Mouse (Mus musculus): ENCODE measurements around the gene Wnt7a.

Wnt7a gene

DNA sequence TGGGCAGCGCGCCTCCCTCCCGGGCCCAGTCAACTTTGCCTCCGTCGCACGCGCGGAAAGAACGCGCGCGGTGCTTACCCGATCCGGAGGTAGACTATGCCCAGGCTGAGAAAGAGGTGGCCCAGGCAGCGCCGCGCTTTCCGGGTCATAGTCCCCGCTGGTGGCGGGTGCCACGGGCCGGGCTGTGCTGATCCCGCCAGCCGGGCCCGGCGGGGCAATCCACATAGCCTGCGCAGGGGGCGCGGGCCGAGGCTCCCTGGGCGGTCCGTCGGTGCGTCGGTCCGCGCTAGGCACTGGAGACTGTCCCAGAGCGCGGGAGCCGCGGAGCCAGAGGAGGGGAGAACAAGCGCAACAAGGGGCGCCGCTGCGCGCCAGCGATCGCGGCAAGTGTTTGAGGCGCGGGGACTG is at the start of gene Wnt7a:
Gene Wnt7a, minus strand, starts transcription at position 403 of the 408 bp plus-strand sequence.
- peak; percentile 50 for DNase-seq (ENCODE audit: low read depth, low spot score)

DNA sequence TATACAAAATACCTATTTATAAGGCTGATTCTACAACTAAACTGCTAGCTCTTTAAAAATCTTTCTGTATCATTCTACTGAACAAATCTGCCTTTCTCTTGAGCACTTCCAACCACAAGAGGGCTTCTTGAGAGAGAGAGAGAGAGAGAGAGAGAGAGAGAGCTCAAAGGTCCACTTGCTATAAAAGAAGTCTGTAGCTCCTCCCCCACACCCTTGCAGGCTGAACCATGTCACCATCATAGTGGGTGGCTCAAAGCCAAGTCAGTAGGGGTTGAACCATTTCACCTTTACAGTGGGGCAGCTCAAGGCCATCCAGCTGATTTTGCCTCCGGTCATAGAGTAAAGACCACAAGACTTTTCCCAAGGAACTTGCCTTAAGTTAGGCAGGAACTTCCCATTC is 48.3 kb upstream of the Wnt7a start:
- DNase-seq (ENCODE audit: low read depth, low spot score), result peak; percentile 54

DNA sequence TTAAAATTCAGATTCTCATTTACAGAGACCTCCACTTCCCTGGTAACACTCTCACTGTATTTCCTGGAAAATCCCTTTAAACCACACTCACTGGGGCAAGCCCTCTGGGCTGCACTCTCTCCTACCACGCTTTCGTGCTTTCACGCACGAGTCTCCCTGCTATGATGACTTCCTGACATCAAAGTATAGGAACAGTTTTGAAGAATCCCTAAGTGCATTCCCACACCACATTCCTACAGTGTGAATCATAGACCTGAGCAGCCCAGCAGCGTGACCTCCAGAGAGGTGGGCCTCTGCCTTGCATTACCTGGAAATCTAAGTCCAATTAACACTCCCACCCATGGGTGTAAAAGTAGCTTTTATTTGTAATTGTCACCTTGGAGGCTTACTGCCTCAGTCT is 43.4 kb upstream of the Wnt7a start:
- DNase-seq (ENCODE audit: low read depth, low spot score), result peak; percentile 70

DNA sequence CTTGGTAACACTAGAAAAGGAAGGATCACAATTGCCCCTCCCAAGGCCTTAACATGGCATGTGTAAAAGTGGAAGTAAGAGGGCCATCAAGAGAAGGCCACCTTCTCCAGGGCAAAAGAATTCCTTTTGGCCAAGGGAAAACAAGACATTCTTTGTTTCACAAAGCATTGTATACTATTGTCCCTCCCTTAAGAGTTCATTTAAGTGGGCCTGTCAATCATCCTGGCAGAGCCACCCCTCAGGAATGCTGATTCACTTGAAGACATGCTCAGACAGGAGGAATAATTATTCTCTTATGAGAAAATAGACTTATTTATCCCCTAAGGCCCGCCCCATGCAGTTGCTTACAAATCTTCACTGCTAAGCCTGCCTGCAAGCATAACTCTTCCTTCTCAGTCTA is 40.9 kb upstream of the Wnt7a start:
- DNase-seq (ENCODE audit: low read depth, low spot score), result peak; percentile 70

DNA sequence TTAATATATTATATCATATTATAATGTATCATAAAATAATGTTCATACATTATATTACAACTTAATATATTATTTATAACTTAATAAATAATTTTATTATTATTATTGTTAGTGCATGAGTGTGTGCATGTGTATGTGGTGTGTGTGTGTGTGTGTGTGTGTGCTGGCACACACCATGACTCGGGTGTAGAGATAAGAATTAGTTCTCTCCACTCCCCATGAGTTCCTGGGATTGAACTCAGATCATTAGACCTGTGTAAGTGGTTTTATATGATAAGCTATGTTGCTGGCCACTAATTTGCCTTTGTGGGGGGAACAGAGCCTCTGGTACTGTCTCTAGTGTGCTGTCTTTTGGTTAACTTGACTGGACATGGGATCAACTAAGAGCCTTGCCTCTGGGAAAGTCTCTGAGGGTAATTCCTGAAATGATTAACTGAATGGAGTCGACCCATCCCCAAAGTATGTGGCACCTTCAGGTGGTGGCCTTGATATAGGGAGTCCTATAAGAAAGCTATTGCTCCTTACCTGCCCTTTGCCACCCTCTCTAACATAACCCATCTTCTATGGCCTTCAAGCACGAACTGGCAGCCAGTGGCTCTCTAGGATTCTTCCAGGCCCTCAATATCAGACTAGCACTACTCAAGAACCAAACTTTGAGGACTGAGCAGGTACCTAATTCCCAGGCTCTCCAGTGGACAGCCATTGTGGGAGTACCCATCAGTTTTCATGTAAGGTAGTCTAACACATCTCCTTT is 38.5 kb upstream of the Wnt7a start:
- DNase-seq (ENCODE audit: low read depth, low spot score), result no peak

DNA sequence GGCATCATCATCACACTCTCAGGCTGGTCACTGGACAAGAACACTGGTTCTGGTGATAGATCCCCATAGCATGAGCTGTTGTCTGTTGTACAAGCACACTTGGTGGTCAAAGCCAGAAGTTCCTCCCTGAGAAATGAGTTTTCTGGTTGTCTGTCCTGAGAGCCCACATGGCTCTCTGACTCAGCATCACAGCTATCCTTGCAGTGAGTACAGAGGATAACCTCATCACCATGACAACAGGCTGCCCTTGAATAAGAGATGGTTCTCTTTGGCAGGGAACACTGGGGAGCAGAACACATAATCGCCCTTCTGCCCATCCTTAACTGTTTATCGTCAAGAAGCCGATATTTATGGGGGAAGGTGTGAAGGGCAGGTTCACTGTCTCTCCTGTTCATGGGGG is 34.2 kb upstream of the Wnt7a start:
- peak; percentile 25 for DNase-seq (ENCODE audit: low read depth, low spot score)

DNA sequence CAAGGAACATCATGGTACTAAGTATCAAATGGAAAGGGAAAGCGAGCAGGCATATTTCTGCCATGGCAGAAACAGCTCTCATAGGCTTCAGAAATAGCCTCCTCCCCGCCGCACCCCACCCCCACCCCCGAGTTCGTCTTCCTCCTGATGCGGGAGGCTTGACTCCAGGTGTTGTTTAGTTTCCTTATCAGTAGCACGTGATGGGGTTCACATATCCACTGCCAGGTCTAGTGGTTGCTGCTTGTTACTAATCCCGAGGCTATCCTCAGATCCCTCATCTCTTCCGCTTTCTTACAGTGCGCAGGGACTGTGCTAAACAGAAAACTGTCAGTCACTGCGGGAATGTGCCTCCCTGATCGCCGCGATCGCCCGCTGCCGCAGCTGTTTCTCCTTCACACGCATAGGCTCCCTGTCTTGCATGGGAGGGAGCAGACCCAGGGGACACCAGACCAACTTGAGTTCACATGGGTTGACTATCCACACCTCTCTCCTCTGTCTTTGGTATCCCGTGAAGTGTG is 30.0 kb upstream of the Wnt7a start:
- no peak for DNase-seq (ENCODE audit: low read depth, low spot score)

DNA sequence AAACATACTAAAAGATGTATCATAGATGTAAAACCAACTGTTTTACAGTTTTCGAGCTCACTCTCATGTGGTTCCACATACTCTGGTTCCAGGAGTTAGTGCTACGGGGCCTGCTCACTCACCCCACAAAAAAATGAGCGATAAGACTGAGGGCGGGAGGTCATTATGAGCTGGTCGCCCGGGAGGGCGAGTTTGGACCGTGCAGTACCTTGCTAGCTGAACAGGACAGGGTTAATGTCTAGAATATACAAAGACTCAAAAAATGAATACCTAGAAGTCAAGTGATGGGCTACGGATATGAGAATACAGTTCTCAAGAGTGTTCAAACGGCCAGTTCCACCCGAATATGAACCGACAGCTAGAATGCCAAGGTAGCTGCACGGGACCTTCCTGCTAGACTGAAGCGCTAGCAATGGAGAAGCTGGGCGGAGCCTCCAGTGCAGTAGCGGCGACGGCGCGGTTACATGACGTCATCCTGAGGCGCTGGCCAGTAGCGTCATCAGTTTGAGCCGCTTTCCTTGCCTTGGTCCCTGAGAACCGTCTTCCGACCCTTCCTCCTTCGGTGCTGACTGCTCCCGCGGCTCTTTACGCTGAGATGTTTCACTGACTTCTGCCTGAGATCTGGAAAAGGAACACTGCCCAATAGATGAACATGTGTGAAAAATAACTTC is 29.4 kb upstream of the Wnt7a start:
- peak; percentile 96 for DNase-seq (ENCODE audit: low read depth, low spot score)

DNA sequence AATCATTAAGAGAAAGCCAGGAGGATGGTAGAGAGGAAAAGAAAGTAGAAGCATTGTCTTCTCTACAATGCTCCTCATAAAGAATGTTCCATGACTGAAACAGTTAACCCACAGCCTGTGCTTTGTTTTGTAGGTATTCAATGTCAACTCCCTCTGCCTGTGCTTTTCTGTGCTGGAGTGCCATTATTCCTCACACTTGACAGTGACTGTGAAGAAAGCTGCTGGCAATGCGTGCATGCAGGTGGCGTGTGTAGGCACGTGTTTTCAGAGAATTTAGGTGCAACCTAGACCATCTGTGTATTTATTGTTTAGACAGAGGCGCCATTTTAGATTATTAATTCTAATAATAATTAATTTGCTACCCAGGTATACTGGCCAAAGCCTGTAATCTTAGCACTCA is 13.0 kb upstream of the Wnt7a start:
- DNase-seq (ENCODE audit: low read depth, low spot score), result no peak

DNA sequence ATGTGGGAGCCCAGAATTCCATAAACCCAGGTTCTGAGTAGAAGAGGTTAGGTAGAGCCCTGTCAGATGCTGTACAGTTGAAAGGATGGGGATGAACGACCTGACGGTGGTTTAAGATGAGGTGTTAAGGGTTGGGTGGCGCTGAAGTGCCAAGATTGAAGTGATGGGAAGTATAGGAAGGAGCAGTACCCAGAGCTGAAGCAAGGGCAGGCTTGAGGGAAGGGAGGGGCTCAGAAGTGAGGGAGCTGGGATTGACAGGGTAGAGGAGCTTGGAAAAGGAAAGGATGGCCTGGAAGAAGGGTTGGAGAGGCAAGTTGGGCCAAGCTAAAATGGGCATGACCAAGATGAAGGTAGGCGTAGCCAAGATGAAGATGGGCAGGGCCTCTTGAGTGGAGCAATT is 10.5 kb upstream of the Wnt7a start:
- DNase-seq (ENCODE audit: low read depth, low spot score), result no peak

DNA sequence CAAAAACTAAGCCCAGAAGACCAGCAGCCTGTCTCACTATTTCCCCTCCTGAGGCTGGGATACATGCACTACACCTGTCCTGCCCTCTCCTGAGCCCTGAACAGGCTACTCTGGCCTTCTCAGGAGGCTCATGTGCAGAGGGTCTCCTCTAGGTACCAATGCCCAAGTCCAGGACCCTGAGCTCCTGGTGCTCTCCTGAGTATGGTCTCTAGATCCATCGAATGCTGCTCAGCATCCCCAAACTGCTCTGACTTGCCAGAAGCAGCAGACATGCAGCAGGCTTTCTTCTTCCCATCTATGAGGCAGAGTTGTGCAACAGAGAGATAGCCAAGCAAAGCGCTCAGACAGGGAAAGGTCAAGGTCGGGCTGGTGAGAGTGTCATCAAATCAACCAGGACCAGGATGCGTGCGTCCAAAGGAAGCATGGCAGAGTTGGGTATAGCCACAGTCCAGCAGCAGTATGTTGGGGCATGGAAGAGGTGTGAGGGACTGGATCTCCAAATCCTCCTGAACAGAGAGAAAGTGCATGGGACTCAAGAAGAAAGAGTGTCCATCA is 6.2 kb upstream of the Wnt7a start:
- DNase-seq (ENCODE audit: low read depth, low spot score), result no peak

DNA sequence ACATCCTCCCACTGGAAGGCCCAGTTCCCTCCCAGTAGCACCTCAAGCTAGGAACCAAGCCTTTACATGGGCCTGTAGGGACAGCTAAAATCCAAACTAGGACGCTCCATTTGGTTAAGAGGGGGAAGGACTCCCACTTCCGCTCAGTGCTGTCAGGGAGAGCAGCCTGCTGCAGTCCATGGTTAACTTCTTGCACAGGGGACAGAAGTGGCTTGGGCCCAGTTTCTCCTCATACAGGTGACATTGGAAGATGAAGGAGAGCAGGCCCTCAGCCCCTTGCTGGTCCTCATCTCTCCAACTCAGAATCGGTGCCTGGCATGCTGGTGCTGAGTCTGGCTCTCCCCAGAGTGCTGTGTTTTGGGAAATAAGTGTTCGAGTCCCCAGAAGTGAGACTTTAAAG is 5.0 kb upstream of the Wnt7a start:
- no peak for DNase-seq (ENCODE audit: low read depth, low spot score)

DNA sequence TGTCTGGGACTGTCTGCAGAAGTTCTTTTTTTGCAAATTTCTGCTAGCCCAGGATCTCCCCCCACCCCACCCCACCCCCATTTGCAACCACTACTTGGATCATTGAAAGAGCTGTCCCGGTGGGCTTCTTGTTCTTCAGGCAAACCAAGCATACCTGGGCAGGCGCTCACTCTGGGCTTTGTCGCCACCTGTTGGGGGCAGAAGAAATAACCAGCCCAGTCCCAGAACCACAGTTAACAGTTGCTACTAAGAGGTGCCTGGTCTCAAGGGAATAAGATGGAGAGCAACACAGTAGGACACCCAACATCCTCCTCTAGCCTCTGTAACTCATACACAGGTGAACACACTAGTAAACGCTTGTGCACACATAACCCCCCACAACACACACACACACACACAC is 3.7 kb upstream of the Wnt7a start:
- peak; percentile 64 for DNase-seq (ENCODE audit: low read depth, low spot score)

DNA sequence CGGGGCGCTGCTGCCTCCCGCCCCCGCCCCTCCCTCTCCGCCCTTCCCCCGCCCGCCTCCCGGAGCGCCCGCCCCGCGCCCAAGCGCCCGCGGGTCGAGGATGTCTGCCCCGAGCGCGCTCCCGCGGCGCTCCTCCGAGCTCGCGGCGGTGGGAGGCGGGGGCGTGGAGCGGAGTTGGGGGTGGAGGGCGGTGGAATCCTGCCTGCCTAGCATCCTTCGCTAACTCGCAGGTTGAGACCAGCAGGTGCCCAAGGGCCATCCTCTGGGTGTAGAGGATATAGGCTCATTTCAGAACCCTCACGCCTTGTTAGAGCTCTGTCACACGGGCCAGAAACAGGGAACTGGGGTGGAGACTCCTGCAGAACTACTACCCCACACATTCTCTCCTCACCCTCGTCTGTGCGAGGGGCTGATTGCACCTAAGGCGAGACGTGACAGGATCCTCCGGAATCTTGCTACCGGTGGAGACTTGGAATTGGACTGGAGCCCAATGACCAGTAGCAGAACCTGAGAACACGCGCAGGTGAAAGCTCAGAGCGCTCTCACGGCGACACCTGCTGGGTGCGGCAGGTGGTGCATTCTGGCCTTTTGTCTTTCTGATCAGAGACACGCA is 312 bp upstream of the Wnt7a start:
- peak; percentile 84 for DNase-seq (ENCODE audit: low read depth, low spot score)

DNA sequence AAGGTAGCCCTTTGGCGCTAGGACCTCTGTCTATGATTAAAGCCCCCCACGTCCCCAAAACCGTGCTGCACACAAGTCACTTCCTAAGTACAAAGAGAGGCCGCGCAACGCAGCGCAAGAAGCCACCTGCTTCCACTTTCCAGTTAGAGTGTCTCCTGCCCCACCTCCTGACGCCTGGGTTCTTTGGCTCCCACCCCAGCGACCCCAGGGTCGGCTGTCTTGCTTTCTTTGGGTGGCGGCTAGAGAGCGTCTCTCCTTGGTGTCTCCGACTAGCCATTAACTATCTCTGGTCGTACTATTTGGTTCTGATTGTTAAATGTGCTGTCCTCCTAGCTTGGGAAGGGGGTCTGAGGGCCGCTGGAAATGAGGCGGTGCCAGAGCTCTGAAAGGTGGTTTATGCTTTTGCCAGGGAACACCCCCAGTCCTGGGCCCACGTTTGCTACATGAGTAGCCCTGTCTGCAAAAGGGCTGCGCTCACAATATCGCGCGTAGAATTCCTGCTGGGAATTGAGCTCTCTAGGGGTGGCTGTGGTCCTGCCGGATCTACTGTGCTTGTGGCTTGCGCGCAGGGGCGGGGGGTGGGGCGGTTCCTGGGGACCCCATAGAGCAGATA is 889 bp downstream of the Wnt7a start:
- peak; percentile 15 for DNase-seq (ENCODE audit: low read depth, low spot score)

DNA sequence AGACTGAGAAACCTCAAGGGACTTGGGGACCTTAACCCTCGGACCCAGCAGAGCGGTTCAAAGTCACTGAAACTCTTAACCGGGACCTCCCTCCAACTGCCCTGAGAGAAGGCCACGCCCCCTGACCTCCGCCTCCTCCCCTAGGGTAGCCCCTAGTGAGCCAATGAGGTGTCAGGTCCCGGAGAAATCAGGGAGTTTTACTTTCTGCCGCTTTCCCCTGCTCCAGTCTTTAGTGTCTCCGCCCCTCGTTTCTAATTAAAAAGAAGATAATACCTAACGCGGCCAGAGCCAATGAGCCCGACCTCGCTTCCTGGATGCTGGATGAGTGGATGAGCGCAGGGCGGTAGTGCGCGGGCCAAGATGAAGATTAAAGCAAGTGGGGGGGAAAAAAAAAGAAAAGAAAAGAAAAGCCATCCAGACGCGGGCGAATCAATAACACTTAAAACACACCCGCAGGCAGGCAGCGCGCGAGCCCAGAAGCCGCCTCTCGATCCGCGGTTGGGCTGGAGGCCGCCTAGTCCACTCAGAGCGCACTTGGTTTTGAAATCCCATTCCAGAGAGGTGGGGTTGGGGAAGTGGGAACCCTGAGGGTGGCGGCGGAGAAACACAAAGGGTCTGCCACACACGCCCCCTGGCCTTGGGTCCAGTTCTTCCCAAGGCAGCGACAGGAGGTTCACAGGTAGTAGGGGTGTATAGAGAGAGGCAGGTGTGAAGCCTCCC is 1.6 kb downstream of the Wnt7a start:
- peak; percentile 92 for DNase-seq (ENCODE audit: low read depth, low spot score)

DNA sequence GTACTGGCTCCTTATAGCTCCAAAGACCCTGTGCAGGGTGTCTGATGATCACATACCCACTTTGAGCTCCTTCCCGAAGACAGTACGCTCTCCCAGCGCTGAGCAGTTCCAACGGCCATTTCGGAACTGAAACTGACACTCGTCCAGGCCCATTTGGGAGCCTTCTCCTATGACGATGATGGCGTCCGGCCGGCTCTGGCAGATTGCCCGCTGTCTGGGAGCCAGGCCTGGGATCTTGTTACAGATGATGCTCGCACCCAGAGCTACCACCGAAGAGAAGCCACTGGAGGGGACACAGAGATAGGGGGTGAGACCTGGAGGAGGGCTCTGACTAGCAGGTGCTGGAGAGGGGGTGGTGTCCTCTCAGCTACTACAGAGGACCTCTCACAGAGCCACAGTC is 2.5 kb downstream of the Wnt7a start:
- no peak for DNase-seq (ENCODE audit: low read depth, low spot score)

DNA sequence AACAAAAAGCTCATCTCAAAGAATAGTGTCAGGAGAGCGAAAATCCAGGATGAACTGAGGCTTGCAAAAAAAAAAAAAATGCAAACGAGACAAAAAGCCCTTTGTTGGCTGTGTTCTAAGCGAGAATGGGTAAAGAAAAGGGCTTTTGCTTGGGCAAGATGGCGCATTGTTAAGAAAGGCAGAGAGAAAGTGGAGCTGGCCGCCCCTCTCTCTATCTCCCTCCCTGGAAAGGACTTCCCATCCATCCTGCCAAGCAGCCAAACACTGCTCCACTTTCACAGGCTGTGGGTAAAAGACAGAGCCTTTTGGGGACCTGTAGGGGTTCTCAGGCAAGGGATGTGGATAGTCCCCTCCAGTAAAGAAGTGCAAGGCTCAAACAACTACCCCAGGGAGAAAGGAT is 9.6 kb downstream of the Wnt7a start:
- DNase-seq (ENCODE audit: low read depth, low spot score), result no peak

DNA sequence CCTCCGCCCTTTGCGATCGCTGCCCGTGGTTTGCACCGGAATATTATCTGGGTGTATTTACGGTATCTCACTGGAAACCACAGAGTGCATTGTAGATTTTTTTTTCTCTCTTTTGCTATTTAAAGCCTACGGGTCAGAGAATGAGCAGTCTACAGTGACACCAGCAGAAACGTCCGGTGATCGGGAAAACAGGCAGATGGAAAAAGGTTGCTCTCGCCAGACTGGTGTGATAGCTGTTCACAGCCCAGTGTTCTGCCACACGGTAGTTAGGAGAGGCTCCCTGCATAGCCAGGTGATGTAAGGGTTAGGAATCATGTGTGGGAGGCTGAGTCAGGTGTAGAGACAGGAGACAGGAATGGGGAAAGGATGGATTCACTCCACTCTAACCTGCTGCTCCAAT is 10.6 kb downstream of the Wnt7a start:
- no peak for DNase-seq (ENCODE audit: low read depth, low spot score)

DNA sequence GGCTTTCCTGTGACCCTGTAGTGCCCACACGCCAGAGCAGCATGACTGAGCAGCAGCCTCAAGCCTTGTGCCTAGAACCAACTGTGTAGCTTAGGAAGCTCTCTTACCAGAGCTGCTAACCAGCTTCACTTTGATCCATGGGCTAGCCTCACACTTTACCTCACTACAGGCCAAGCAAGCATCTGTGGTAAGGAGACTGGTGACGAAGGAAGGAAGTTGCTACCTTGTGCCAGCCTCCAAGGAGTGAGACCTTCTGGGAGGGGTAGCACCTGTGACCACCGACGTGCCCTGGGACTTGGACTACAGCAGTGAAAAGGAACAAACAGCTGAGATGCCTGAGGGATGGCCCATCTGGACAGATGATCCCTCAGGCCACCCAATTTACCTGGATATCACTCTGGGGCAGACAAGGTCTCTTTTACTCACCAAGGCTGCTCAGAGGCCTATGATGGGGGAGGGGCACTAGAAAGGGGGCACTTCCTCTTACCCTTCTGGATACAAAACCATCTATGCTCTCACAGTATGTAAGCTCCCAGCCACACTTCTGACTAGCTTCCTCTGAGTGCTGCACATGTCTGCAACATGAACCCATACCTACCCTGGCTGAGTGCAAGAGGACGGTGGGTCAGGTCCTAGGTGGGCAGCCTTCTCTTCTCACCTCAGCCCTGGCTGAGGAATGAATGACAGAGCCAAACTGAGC is 18.5 kb downstream of the Wnt7a start:
- no peak for DNase-seq (ENCODE audit: low read depth, low spot score)

DNA sequence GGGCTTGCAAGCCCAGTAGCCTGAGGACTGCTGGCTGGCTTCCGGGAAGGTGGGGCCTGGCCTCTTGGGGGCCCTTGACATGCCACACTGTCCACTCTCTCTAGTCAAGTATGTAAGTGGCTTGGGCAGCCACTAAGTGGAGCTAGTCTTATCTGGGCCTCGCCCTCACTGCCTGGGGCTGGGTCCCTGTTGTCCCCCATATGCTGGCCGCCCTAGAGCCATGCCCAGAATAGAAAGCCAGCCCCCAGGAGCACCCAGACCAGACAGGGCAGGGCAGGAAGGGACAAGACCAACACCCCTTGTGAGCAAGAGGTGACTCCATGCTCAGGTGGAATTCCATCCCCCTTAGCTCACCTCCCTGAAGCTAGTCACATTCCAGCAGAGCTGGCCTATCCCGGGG is 22.0 kb downstream of the Wnt7a start:
- DNase-seq (ENCODE audit: low read depth, low spot score), result no peak

Measured in R1 (cell line).